Mouse (Mus musculus) midbrain, embryonic 15.5 days (tissue): Measurements from ENCODE around the gene Grip2. TPM values are rescaled to one million over a fixed set of nuclear protein-coding genes. Genes with fewer than 3 reads are reported as not detected.

Experiments
- ATAC-seq: fragments of 200-750 bp; cut with Nextera tagmentation; replicated peaks from 2 replicates; pipeline ENCODE4 v1.8.0; 2017; ENCODE audit warnings: moderate TSS enrichment
- H3K27ac ChIP-seq: fragments of 300-500 bp; sonication (generic); 2 replicates; pipeline ENCODE4 v1.5.1; 2015; ENCODE audit warnings: mild to moderate bottlenecking, inconsistent platforms
- H3K27me3 ChIP-seq: fragments of 300-500 bp; sonication (generic); replicated peaks from 2 replicates; pipeline ENCODE4 v1.6.1; 2015; ENCODE audit warnings: inconsistent platforms
- H3K36me3 ChIP-seq: fragments of 300-500 bp; sonication (generic); replicated peaks from 2 replicates; pipeline ENCODE4 v1.6.1; 2015; ENCODE audit warnings: inconsistent platforms
- H3K4me1 ChIP-seq: fragments of 300-500 bp; sonication (generic); 2 replicates; pipeline ENCODE4 v1.6.1; 2015; ENCODE audit warnings: inconsistent platforms
- H3K4me2 ChIP-seq: fragments of 300-500 bp; sonication (generic); 2 replicates; pipeline ENCODE4 v1.6.1; 2015; ENCODE audit warnings: inconsistent platforms, mild to moderate bottlenecking, moderate library complexity
- H3K4me3 ChIP-seq: fragments of 300-500 bp; sonication (generic); 2 replicates; pipeline ENCODE4 v1.5.1; 2015; ENCODE audit warnings: mild to moderate bottlenecking, inconsistent platforms
- H3K9ac ChIP-seq: fragments of 300-500 bp; sonication (generic); 2 replicates; pipeline ENCODE4 v1.6.1; 2015; ENCODE audit warnings: mild to moderate bottlenecking, inconsistent platforms
- H3K9me3 ChIP-seq: fragments of 300-500 bp; sonication (generic); 2 replicates; pipeline ENCODE4 v1.6.1; 2016; ENCODE audit warnings: inconsistent platforms
- WGBS: fragments of 180-500 bp; shearing (Covaris S2); methylation state at CpG from one replicate; pipeline ENCODE4 v1.1.7; 2015; ENCODE audit warnings: mixed read lengths; 5-methylcytosine and 5-hydroxymethylcytosine counted together
- polyA plus RNA-seq: library from polyadenylated mRNA; unstranded; fragments of >200 nt; fragmentation: Nextera tagmentation; extraction: Ambion mirVana; gene quantifications from 2 replicates; pipeline ENCODE4 v1.2.1, GENCODE M21; 2015

Grip2 gene
- polyA plus RNA-seq, 1 experiment from 2014 or later, result 10.7 TPM

GRCm38 (mm10) chr6:91832863-91833440 lies 5.9 kb upstream of the Grip2 start:
- Histone ChIP-seq H3K27me3 (no peaks in the 10 kb centered on the region), H3K4me2 (no peak overlapping the region), H3K27ac (no peak overlapping the region), H3K4me3 (no peak overlapping the region), H3K9me3 (no peaks in the 10 kb centered on the region), H3K9ac (no peak overlapping the region), H3K36me3 (no peaks in the 10 kb centered on the region), H3K4me1 (peaks cover 10% of the 10 kb centered on the region)
- ATAC-seq, result no peak
- 50% methylated on average over 3 of the region's 3 CpGs for WGBS

DNA sequence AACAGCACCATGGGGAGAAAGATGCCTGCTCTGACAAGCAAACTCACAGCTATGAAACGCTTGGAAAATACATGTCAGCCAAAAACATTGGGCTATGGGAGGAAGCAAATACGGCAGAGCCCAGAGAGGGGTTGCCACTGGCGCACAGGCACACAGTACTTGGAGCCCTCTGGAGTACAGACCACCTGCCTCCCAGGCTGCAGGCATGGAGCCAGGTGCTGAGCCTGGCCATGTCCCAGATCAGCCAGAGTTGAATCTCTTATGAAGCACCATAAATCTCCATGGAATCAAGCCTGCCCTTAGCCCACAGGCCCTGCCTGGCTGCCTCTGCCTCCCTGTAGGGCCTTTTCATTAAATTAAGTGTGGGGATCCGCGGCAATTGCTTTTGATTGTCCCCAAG lies 876 bp upstream of the Grip2 start:
- Histone ChIP-seq H3K9ac (no peak overlapping the region), H3K9me3 (no peaks in the 10 kb centered on the region), H3K27ac (no peak overlapping the region), H3K4me2 (no peak overlapping the region), H3K4me1 (peaks cover 2% of the 10 kb centered on the region; the same call in 1 of the 2 replicates), H3K4me3 (no peak overlapping the region), H3K36me3 (no peaks in the 10 kb centered on the region), H3K27me3 (no peaks in the 10 kb centered on the region)
- WGBS, result 72% methylated on average over 5 of the region's 5 CpGs
- no peak for ATAC-seq

- Histone ChIP-seq H3K4me3 (no peak overlapping the region), H3K27ac (no peak overlapping the region), H3K36me3 (no peaks in the 10 kb centered on the region), H3K27me3 (no peaks in the 10 kb centered on the region), H3K4me1 (no peaks in the 10 kb centered on the region), H3K4me2 (no peak overlapping the region), H3K9ac (no peak overlapping the region), H3K9me3 (no peaks in the 10 kb centered on the region)
- 83% methylated on average over 8 of the region's 8 CpGs for WGBS
- ATAC-seq, result no peak
These were observed 8.8 kb downstream of the Grip2 start for GRCm38 (mm10) chr6:91818271-91818670.

- ATAC-seq, result no peak
These were observed 11.1 kb downstream of the Grip2 start for GRCm38 (mm10) chr6:91815976-91816375.

GRCm38 (mm10) chr6:91813611-91814010 lies 13.4 kb downstream of the Grip2 start:
- Histone ChIP-seq H3K4me3 (no peak overlapping the region), H3K27ac (no peak overlapping the region), H3K36me3 (no peaks in the 10 kb centered on the region), H3K27me3 (0 out of 2 replicates have a peak, but pooled peaks cover 3% of the 10 kb centered on the region), H3K4me1 (0 out of 2 replicates have a peak, but pooled peaks cover 11% of the 10 kb centered on the region), H3K9ac (no peak overlapping the region), H3K9me3 (no peaks in the 10 kb centered on the region), H3K4me2 (no peak overlapping the region)
- ATAC-seq, result no peak
- 91% methylated on average over 3 of the region's 3 CpGs for WGBS

More at GRCm38 (mm10) chr6:91815976-91816375, 11.1 kb downstream of the Grip2 start:
- Histone ChIP-seq H3K4me3 (no peak overlapping the region), H3K4me2 (no peak overlapping the region), H3K27ac (no peak overlapping the region), H3K36me3 (no peaks in the 10 kb centered on the region), H3K9me3 (no peaks in the 10 kb centered on the region), H3K9ac (no peak overlapping the region), H3K27me3 (no peaks in the 10 kb centered on the region), H3K4me1 (no peaks in the 10 kb centered on the region)
- WGBS, result 87% methylated on average over 6 of the region's 6 CpGs

- no peaks in the 10 kb centered on the region for H3K36me3 ChIP-seq
- WGBS, result 51% methylated on average over 1 of the region's 1 CpGs
- H3K27me3 ChIP-seq, result 0 out of 2 replicates have a peak, but pooled peaks cover 3% of the 10 kb centered on the region
- H3K4me3 ChIP-seq, result no peak overlapping the region
- no peaks in the 10 kb centered on the region for H3K9me3 ChIP-seq
- no peak for ATAC-seq
- H3K4me2 ChIP-seq, result no peak overlapping the region
- no peak overlapping the region for H3K9ac ChIP-seq
- H3K27ac ChIP-seq, result peak overlapping the region; percentile 43
- peaks cover 29% of the 10 kb centered on the region for H3K4me1 ChIP-seq
These were observed 17.0 kb downstream of the Grip2 start for GRCm38 (mm10) chr6:91810007-91810406.

DNA sequence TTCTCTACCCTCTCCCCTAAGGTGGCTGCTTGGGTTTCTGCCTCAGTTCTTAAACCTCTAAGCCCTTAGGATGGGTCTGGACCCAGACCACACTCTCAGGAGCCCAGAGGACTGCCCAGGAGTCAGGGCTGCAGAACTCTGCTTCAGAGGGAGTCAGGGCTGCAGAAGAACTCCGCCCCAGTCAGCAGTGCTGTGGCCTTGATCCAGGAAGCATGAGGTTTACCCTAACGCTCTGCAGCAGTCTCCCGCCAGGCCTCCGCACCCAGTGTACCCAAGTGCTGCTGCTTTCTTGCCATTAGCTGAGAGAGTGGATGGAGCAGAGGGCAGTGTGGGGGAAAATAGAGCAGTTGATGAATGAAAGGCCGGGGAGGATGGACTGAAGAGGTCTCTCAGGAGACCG lies 19.0 kb downstream of the Grip2 start:
- no peak overlapping the region for H3K27ac ChIP-seq
- ATAC-seq, result no peak
- no peaks in the 10 kb centered on the region for H3K9me3 ChIP-seq

GRCm38 (mm10) chr6:91807169-91807568 lies 19.9 kb downstream of the Grip2 start:
- Histone ChIP-seq H3K4me1 (peaks cover 35% of the 10 kb centered on the region), H3K4me2 (peak overlapping the region; percentile 58), H3K27me3 (0 out of 2 replicates have a peak, but pooled peaks cover 3% of the 10 kb centered on the region), H3K9ac (peak overlapping the region; percentile 39), H3K4me3 (peak overlapping the region; percentile 39), H3K9me3 (no peaks in the 10 kb centered on the region), H3K27ac (peak overlapping the region; percentile 39), H3K36me3 (no peaks in the 10 kb centered on the region)
- WGBS, result 3% methylated on average over 23 of the region's 23 CpGs
- ATAC-seq, result peak; percentile 38

More for the DNA sequence above, 19.0 kb downstream of the Grip2 start:
- Histone ChIP-seq H3K4me3 (no peak overlapping the region), H3K27me3 (0 out of 2 replicates have a peak, but pooled peaks cover 3% of the 10 kb centered on the region), H3K4me2 (no peak overlapping the region), H3K4me1 (peaks cover 35% of the 10 kb centered on the region), H3K9ac (no peak overlapping the region), H3K36me3 (no peaks in the 10 kb centered on the region)
- WGBS, result 64% methylated on average over 6 of the region's 6 CpGs

- no peak for ATAC-seq
- Histone ChIP-seq H3K36me3 (no peaks in the 10 kb centered on the region), H3K27me3 (0 out of 2 replicates have a peak, but pooled peaks cover 3% of the 10 kb centered on the region), H3K4me2 (no peak overlapping the region), H3K27ac (no peak overlapping the region), H3K4me1 (peaks cover 24% of the 10 kb centered on the region), H3K9ac (no peak overlapping the region), H3K4me3 (no peak overlapping the region), H3K9me3 (no peaks in the 10 kb centered on the region)
- 60% methylated on average over 7 of the region's 7 CpGs for WGBS
These were observed 22.9 kb downstream of the Grip2 start for GRCm38 (mm10) chr6:91804177-91804576.

- Histone ChIP-seq H3K4me1 (no peaks in the 10 kb centered on the region), H3K27me3 (no peaks in the 10 kb centered on the region), H3K36me3 (no peaks in the 10 kb centered on the region), H3K9me3 (no peaks in the 10 kb centered on the region), H3K27ac (no peak overlapping the region), H3K4me2 (no peak overlapping the region), H3K9ac (no peak overlapping the region), H3K4me3 (no peak overlapping the region)
- ATAC-seq, result no peak
- WGBS, result 79% methylated on average over 12 of the region's 12 CpGs
These were observed 28.6 kb downstream of the Grip2 start for GRCm38 (mm10) chr6:91798496-91798895.

DNA sequence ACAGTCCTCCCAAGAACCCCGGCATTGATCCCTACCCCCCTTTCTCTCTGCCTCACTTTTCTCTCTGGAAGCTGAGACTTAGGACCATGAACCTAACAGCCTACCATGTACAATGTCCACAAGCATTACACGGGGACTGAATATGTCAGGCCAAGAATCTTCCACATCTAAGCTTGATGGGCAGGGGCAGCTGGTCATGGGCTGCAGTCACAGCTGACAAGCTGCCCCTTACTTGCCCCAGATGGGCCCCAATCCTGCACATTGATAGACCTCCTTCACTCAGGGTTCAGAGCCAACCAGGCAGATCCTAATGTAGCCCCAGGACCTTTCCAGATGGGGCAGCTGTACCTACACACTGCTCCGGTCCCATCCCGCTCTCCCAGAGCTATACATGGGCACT lies 30.3 kb downstream of the Grip2 start:
- H3K4me3 ChIP-seq, result no peak overlapping the region
- WGBS, result 94% methylated on average over 4 of the region's 4 CpGs
- no peak overlapping the region for H3K9ac ChIP-seq
- H3K4me1 ChIP-seq, result peaks cover 3% of the 10 kb centered on the region; the same call in 1 of the 2 replicates
- H3K4me2 ChIP-seq, result no peak overlapping the region
- ATAC-seq, result no peak
- no peak overlapping the region for H3K27ac ChIP-seq
- H3K9me3 ChIP-seq, result no peaks in the 10 kb centered on the region
- H3K36me3 ChIP-seq, result no peaks in the 10 kb centered on the region
- H3K27me3 ChIP-seq, result no peaks in the 10 kb centered on the region

DNA sequence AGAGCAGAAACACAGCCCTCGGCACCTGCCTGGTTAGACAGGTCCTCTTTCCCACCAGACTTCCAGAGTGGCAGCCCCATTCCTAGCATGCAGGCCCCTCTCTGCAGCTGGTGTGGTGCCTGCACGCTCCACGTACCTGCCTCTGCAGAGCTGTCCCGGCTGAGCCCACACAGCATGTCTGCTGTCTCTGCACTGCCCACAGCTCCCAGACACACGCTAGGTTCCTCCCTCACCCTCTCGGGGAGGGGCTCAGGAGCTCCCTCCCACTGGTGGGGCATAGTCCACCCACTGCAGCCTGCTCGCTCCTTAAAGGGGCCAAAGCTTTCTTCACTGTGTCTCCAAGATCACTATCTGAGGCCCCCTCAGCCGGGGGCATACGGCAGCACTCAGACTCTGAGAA lies 31.0 kb downstream of the Grip2 start:
- Histone ChIP-seq H3K9me3 (no peaks in the 10 kb centered on the region), H3K4me1 (peaks cover 3% of the 10 kb centered on the region; the same call in 1 of the 2 replicates), H3K4me3 (no peak overlapping the region), H3K9ac (no peak overlapping the region), H3K36me3 (no peaks in the 10 kb centered on the region), H3K27me3 (no peaks in the 10 kb centered on the region), H3K4me2 (no peak overlapping the region), H3K27ac (no peak overlapping the region)
- 68% methylated on average over 9 of the region's 9 CpGs for WGBS
- ATAC-seq, result no peak

DNA sequence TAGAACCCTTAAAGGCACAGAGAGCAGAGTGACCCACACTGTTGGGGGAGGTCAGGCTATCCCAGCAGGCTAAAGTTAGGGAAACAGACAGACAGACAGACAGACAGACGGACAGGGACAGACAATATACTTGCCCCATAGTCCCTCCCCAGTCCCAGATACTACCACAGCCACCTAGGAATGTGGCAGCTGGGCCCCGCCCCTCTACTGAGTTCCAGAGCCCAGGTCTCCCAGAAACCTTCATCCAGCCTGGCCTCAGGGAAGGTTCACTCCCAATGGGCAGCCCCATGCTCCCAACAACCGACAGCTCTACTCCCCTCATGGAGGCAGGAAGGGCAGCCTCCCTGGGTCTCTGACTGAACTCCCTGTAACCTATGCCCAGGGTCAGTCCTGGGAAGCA lies 31.4 kb downstream of the Grip2 start:
- no peaks in the 10 kb centered on the region for H3K9me3 ChIP-seq
- H3K4me3 ChIP-seq, result no peak overlapping the region
- no peak overlapping the region for H3K9ac ChIP-seq
- no peak overlapping the region for H3K4me2 ChIP-seq
- ATAC-seq, result no peak
- no peaks in the 10 kb centered on the region for H3K36me3 ChIP-seq
- 71% methylated on average over 3 of the region's 3 CpGs for WGBS
- no peaks in the 10 kb centered on the region for H3K27me3 ChIP-seq
- H3K4me1 ChIP-seq, result peaks cover 3% of the 10 kb centered on the region; the same call in 1 of the 2 replicates
- H3K27ac ChIP-seq, result no peak overlapping the region
